Mouse (Mus musculus): ENCODE measurements around the gene Pask.

The Pask gene

GRCm38 (mm10) chr1:93277041-93277440, 66.2 kb downstream of the Pask start:
- peak; percentile 57 to 61 for DNase-seq

GRCm38 (mm10) chr1:93275561-93275960, 67.7 kb downstream of the Pask start:
- no peak for DNase-seq

- no peak for DNase-seq
Measured at GRCm38 (mm10) chr1:93272409-93272821, 70.9 kb downstream of the Pask start.

GRCm38 (mm10) chr1:93271751-93272150, 71.5 kb downstream of the Pask start:
- DNase-seq: no peak

- no peak for DNase-seq
Measured at GRCm38 (mm10) chr1:93270516-93271240, 72.6 kb downstream of the Pask start.

- no peak for DNase-seq
Measured at GRCm38 (mm10) chr1:93268246-93268645, 75.0 kb downstream of the Pask start.

DNA sequence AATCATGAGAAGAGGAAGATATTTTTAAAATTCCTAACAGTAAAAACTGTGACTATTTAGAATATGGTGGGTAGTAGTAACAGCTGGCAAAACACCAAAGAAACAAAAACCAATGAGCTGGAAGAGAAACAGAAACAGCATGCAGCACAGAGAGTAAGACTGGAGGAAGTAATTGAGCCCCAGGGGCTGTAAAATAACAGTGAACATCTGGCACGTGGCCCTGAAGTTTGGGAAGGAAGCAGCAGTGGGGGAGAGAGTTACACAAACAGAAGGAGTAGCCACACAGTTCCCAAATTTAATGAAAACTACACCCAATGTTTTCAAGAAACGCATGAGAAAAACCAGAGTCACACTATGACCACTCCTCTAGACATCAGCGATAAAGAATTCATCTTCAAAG, 76.1 kb downstream of the Pask start:
- DNase-seq: no peak

All from cerebellum, postnatal 14 days (tissue).